Mouse (Mus musculus): ENCODE data around the gene Slc39a11. TPM values are rescaled to one million over a fixed set of nuclear protein-coding genes. Genes with fewer than 3 reads are reported as not detected.
"Not testable (repeated sequence)": the region's sequence is repeated elsewhere in the genome, so short reads cannot be mapped to it uniquely, and the experiment has no call there.

Slc39a11 gene
- polyA plus RNA-seq, 1 experiment from 2014 or later = 41.6 TPM

- H3K27ac ChIP-seq (ENCODE audit: low read length) = no peak overlapping the region
- H3K9ac ChIP-seq (replicated peaks; ENCODE audit: low read depth, low read length) = no peak overlapping the region
- ATAC-seq = no peak
- no peaks in the 10 kb centered on the region for H3K9me3 ChIP-seq (ENCODE audit: control insufficient read depth, low read length)
- no peak overlapping the region for H3K4me2 ChIP-seq (ENCODE audit: low read length)
- no peaks in the 10 kb centered on the region for H3K27me3 ChIP-seq (replicated peaks; ENCODE audit: control insufficient read depth, insufficient read depth, low read length)
- H3K4me3 ChIP-seq (replicated peaks; ENCODE audit: low read length) = no peak overlapping the region
- WGBS = 87% methylated on average over 11 of the region's 11 CpGs
- peaks cover 2% of the 10 kb centered on the region; the same call in 1 of the 2 replicates for H3K4me1 ChIP-seq (replicated peaks; ENCODE audit: control insufficient read depth, insufficient read depth, low read length)
- peaks cover 33% of the 10 kb centered on the region for H3K36me3 ChIP-seq (ENCODE audit: control insufficient read depth, insufficient read depth)
These were observed 11.1 kb upstream of the Slc39a11 start for GRCm38 (mm10) chr11:113660940-113661339.

- H3K27ac ChIP-seq (ENCODE audit: low read length); H3K4me1 ChIP-seq (replicated peaks; ENCODE audit: control insufficient read depth, insufficient read depth, low read length); ATAC-seq; H3K9me3 ChIP-seq (ENCODE audit: control insufficient read depth, low read length); H3K4me2 ChIP-seq (ENCODE audit: low read length); H3K4me3 ChIP-seq (replicated peaks; ENCODE audit: low read length); H3K27me3 ChIP-seq (replicated peaks; ENCODE audit: control insufficient read depth, insufficient read depth, low read length); H3K9ac ChIP-seq (replicated peaks; ENCODE audit: low read depth, low read length): not testable (repeated sequence)
- peaks cover 33% of the 10 kb centered on the region for H3K36me3 ChIP-seq (ENCODE audit: control insufficient read depth, insufficient read depth)
- 92% methylated on average over 3 of the region's 3 CpGs for WGBS
These were observed 10.3 kb upstream of the Slc39a11 start for GRCm38 (mm10) chr11:113660213-113660612.

- H3K27ac ChIP-seq (ENCODE audit: low read length) = no peak overlapping the region
- ATAC-seq = no peak
- H3K4me3 ChIP-seq (replicated peaks; ENCODE audit: low read length) = no peak overlapping the region
- WGBS = 90% methylated on average over 4 of the region's 4 CpGs
- H3K4me2 ChIP-seq (ENCODE audit: low read length) = no peak overlapping the region
- H3K36me3 ChIP-seq (ENCODE audit: control insufficient read depth, insufficient read depth) = peaks cover 37% of the 10 kb centered on the region
- H3K27me3 ChIP-seq (replicated peaks; ENCODE audit: control insufficient read depth, insufficient read depth, low read length) = no peaks in the 10 kb centered on the region
- no peaks in the 10 kb centered on the region for H3K9me3 ChIP-seq (ENCODE audit: control insufficient read depth, low read length)
- peaks cover 9% of the 10 kb centered on the region for H3K4me1 ChIP-seq (replicated peaks; ENCODE audit: control insufficient read depth, insufficient read depth, low read length)
- no peak overlapping the region for H3K9ac ChIP-seq (replicated peaks; ENCODE audit: low read depth, low read length)
These were observed 8.9 kb upstream of the Slc39a11 start for GRCm38 (mm10) chr11:113658763-113659162.

GRCm38 (mm10) chr11:113658319-113658718 is 8.4 kb upstream of the Slc39a11 start:
- no peaks in the 10 kb centered on the region for H3K9me3 ChIP-seq (ENCODE audit: control insufficient read depth, low read length)
- no peak overlapping the region for H3K4me2 ChIP-seq (ENCODE audit: low read length)
- ATAC-seq = no peak
- no peak overlapping the region for H3K9ac ChIP-seq (replicated peaks; ENCODE audit: low read depth, low read length)
- H3K4me1 ChIP-seq (replicated peaks; ENCODE audit: control insufficient read depth, insufficient read depth, low read length) = peaks cover 9% of the 10 kb centered on the region
- H3K4me3 ChIP-seq (replicated peaks; ENCODE audit: low read length) = no peak overlapping the region
- 91% methylated on average over 8 of the region's 8 CpGs for WGBS
- H3K36me3 ChIP-seq (ENCODE audit: control insufficient read depth, insufficient read depth) = peaks cover 39% of the 10 kb centered on the region
- no peak overlapping the region for H3K27ac ChIP-seq (ENCODE audit: low read length)
- H3K27me3 ChIP-seq (replicated peaks; ENCODE audit: control insufficient read depth, insufficient read depth, low read length) = no peaks in the 10 kb centered on the region

GRCm38 (mm10) chr11:113657221-113657620 is 7.3 kb upstream of the Slc39a11 start:
- 86% methylated on average over 4 of the region's 4 CpGs for WGBS
- ATAC-seq = no peak

GRCm38 (mm10) chr11:113656511-113656932 is 6.6 kb upstream of the Slc39a11 start:
- Histone ChIP-seq H3K4me1 (replicated peaks; ENCODE audit: control insufficient read depth, insufficient read depth, low read length) (peaks cover 9% of the 10 kb centered on the region), H3K27ac (ENCODE audit: low read length) (no peak overlapping the region), H3K4me3 (replicated peaks; ENCODE audit: low read length) (no peak overlapping the region), H3K27me3 (replicated peaks; ENCODE audit: control insufficient read depth, insufficient read depth, low read length) (no peaks in the 10 kb centered on the region), H3K9me3 (ENCODE audit: control insufficient read depth, low read length) (no peaks in the 10 kb centered on the region), H3K36me3 (ENCODE audit: control insufficient read depth, insufficient read depth) (peaks cover 49% of the 10 kb centered on the region), H3K9ac (replicated peaks; ENCODE audit: low read depth, low read length) (no peak overlapping the region), H3K4me2 (ENCODE audit: low read length) (no peak overlapping the region)
- WGBS = 79% methylated on average over 8 of the region's 8 CpGs
- no peak for ATAC-seq

More at GRCm38 (mm10) chr11:113657221-113657620, 7.3 kb upstream of the Slc39a11 start:
- Histone ChIP-seq H3K9me3 (ENCODE audit: control insufficient read depth, low read length) (no peaks in the 10 kb centered on the region), H3K4me1 (replicated peaks; ENCODE audit: control insufficient read depth, insufficient read depth, low read length) (peaks cover 9% of the 10 kb centered on the region), H3K27me3 (replicated peaks; ENCODE audit: control insufficient read depth, insufficient read depth, low read length) (no peaks in the 10 kb centered on the region), H3K27ac (ENCODE audit: low read length) (no peak overlapping the region), H3K4me3 (replicated peaks; ENCODE audit: low read length) (no peak overlapping the region), H3K9ac (replicated peaks; ENCODE audit: low read depth, low read length) (no peak overlapping the region), H3K36me3 (ENCODE audit: control insufficient read depth, insufficient read depth) (peaks cover 48% of the 10 kb centered on the region), H3K4me2 (ENCODE audit: low read length) (no peak overlapping the region)

- 64% methylated on average over 18 of the region's 18 CpGs for WGBS
These were observed 4.8 kb upstream of the Slc39a11 start for GRCm38 (mm10) chr11:113654561-113655270.

GRCm38 (mm10) chr11:113654105-113654504 is 4.2 kb upstream of the Slc39a11 start:
- H3K9me3 ChIP-seq (ENCODE audit: control insufficient read depth, low read length) = no peaks in the 10 kb centered on the region
- 0 out of 2 replicates have a peak overlapping the region, but pooled peaks have one; percentile 2 for H3K27ac ChIP-seq (ENCODE audit: low read length)
- WGBS = 93% methylated on average over 15 of the region's 15 CpGs
- peaks cover 37% of the 10 kb centered on the region for H3K36me3 ChIP-seq (ENCODE audit: control insufficient read depth, insufficient read depth)
- no peaks in the 10 kb centered on the region for H3K27me3 ChIP-seq (replicated peaks; ENCODE audit: control insufficient read depth, insufficient read depth, low read length)
- no peak overlapping the region for H3K4me2 ChIP-seq (ENCODE audit: low read length)
- peaks cover 19% of the 10 kb centered on the region for H3K4me1 ChIP-seq (replicated peaks; ENCODE audit: control insufficient read depth, insufficient read depth, low read length)
- no peak for ATAC-seq
- H3K4me3 ChIP-seq (replicated peaks; ENCODE audit: low read length) = no peak overlapping the region
- H3K9ac ChIP-seq (replicated peaks; ENCODE audit: low read depth, low read length) = no peak overlapping the region

More at GRCm38 (mm10) chr11:113654561-113655270, 4.8 kb upstream of the Slc39a11 start:
- peak overlapping the region; percentile 56 for H3K27ac ChIP-seq (ENCODE audit: low read length)
- H3K36me3 ChIP-seq (ENCODE audit: control insufficient read depth, insufficient read depth) = peaks cover 41% of the 10 kb centered on the region
- no peak overlapping the region for H3K4me3 ChIP-seq (replicated peaks; ENCODE audit: low read length)
- no peaks in the 10 kb centered on the region for H3K9me3 ChIP-seq (ENCODE audit: control insufficient read depth, low read length)
- no peak overlapping the region for H3K4me2 ChIP-seq (ENCODE audit: low read length)
- H3K27me3 ChIP-seq (replicated peaks; ENCODE audit: control insufficient read depth, insufficient read depth, low read length) = no peaks in the 10 kb centered on the region
- no peak for ATAC-seq
- no peak overlapping the region for H3K9ac ChIP-seq (replicated peaks; ENCODE audit: low read depth, low read length)
- H3K4me1 ChIP-seq (replicated peaks; ENCODE audit: control insufficient read depth, insufficient read depth, low read length) = peaks cover 19% of the 10 kb centered on the region

- WGBS = 93% methylated on average over 6 of the region's 6 CpGs
- ATAC-seq = no peak
These were observed 2.6 kb upstream of the Slc39a11 start for GRCm38 (mm10) chr11:113652516-113652915.

More at GRCm38 (mm10) chr11:113652516-113652915, 2.6 kb upstream of the Slc39a11 start:
- H3K4me2 ChIP-seq (ENCODE audit: low read length) = no peak overlapping the region
- no peaks in the 10 kb centered on the region for H3K27me3 ChIP-seq (replicated peaks; ENCODE audit: control insufficient read depth, insufficient read depth, low read length)
- H3K27ac ChIP-seq (ENCODE audit: low read length) = no peak overlapping the region
- H3K4me3 ChIP-seq (replicated peaks; ENCODE audit: low read length) = no peak overlapping the region
- no peak overlapping the region for H3K9ac ChIP-seq (replicated peaks; ENCODE audit: low read depth, low read length)
- no peaks in the 10 kb centered on the region for H3K9me3 ChIP-seq (ENCODE audit: control insufficient read depth, low read length)
- H3K36me3 ChIP-seq (ENCODE audit: control insufficient read depth, insufficient read depth) = peaks cover 33% of the 10 kb centered on the region
- peaks cover 31% of the 10 kb centered on the region for H3K4me1 ChIP-seq (replicated peaks; ENCODE audit: control insufficient read depth, insufficient read depth, low read length)

Data from forebrain, embryonic 16.5 days (tissue).